Mouse (Mus musculus): ENCODE results near the gene Gtsf2. TPM values are rescaled to one million over a fixed set of nuclear protein-coding genes. Genes with fewer than 3 reads are reported as not detected.
"Not testable (repeated sequence)": the region's sequence is repeated elsewhere in the genome, so short reads cannot be mapped to it uniquely, and the experiment has no call there.

Gene Gtsf2
- polyA plus RNA-seq, 1 experiment from 2014 or later = 0.55 TPM

DNA sequence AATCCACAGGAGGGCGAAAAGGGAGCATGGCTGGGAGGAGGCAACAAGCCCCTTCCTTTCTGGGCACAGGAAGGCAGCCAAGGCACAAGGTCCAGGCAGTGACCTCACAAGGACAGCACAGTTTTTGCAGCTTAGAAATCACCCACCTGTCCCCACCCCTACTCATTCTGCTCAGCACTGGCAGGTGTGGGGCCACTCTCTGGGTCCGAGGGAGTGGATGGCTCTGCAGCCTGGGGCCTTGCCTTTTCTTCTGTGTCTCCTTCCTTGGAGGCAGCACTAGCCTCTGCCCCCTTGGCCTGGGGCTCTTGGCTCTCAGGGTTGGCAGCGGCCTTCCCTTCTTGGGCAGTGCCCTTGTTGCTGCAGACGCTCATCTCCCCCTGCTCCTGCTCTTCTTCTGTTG lies 2.3 kb downstream of the Gtsf2 start:
- not testable (repeated sequence) for H3K9me3 ChIP-seq (ENCODE audit: control insufficient read depth, low read length); H3K9ac ChIP-seq (ENCODE audit: low read length); H3K27me3 ChIP-seq (ENCODE audit: control insufficient read depth, insufficient read depth, low read length); H3K4me1 ChIP-seq (replicated peaks; ENCODE audit: control insufficient read depth, insufficient read depth, low read length); H3K36me3 ChIP-seq (ENCODE audit: control insufficient read depth, insufficient read depth, low read length); H3K4me3 ChIP-seq (ENCODE audit: low read depth, low read length); H3K27ac ChIP-seq (ENCODE audit: low read depth, low read length); ATAC-seq (replicated peaks; ENCODE audit: low FRiP score); H3K4me2 ChIP-seq (ENCODE audit: low read depth, low read length, severe bottlenecking); DNase-seq (ENCODE audit: low spot score)
- WGBS = 87% methylated on average over 4 of the region's 4 CpGs

DNA sequence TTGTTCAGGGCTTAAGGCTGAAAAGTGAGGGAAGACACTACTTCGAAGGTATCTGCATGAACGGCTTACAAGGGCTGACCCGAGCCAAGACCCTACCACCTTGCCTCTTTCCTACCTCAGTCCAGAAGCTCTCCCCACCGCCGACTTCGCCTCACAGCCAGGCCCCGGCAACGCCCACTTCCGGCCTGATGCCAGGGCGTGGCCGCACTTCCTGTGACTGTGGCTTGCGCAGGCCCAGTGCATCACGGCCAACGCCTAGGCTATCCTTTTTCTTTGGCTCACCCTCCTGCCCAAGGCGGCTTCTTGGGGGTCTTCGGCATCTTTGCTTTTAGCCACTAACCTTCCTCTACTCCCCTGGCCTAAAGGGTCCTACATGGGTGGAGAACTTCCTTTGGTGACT lies 18.0 kb downstream of the Gtsf2 start, which contains the start of gene Gtsf1:
Gene Gtsf1 (minus strand): TSS at position 230 of the 400 bp plus-strand sequence.
- no peak within 1 kb of the TSS for H3K9ac ChIP-seq (ENCODE audit: low read length)
- ATAC-seq (replicated peaks; ENCODE audit: low FRiP score) (no peak), DNase-seq (ENCODE audit: low spot score) (no peak)
- no peak within 1 kb of the TSS for H3K27ac ChIP-seq (ENCODE audit: low read depth, low read length)
- H3K27me3 ChIP-seq (ENCODE audit: control insufficient read depth, insufficient read depth, low read length) = no peaks in the 10 kb centered on the region
- H3K9me3 ChIP-seq (ENCODE audit: control insufficient read depth, low read length) = no peaks in the 10 kb centered on the region
- H3K4me1 ChIP-seq (replicated peaks; ENCODE audit: control insufficient read depth, insufficient read depth, low read length) = no peaks in the 10 kb centered on the region; the same call in 1 of the 2 replicates
- H3K36me3 ChIP-seq (ENCODE audit: control insufficient read depth, insufficient read depth, low read length) = no peaks in the 10 kb centered on the region
- H3K4me3 ChIP-seq (ENCODE audit: low read depth, low read length) = no peak within 1 kb of the TSS
- 91% methylated on average over 16 of the region's 16 CpGs for WGBS
- no peak within 1 kb of the TSS for H3K4me2 ChIP-seq (ENCODE audit: low read depth, low read length, severe bottlenecking)

GRCm38 (mm10) chr15:103427017-103427416 lies 21.3 kb downstream of the Gtsf2 start:
- Histone ChIP-seq H3K27me3 (ENCODE audit: control insufficient read depth, insufficient read depth, low read length) (no peaks in the 10 kb centered on the region), H3K27ac (ENCODE audit: low read depth, low read length) (no peak overlapping the region), H3K4me1 (replicated peaks; ENCODE audit: control insufficient read depth, insufficient read depth, low read length) (no peaks in the 10 kb centered on the region; the same call in 1 of the 2 replicates), H3K4me2 (ENCODE audit: low read depth, low read length, severe bottlenecking) (no peak overlapping the region), H3K9ac (ENCODE audit: low read length) (no peak overlapping the region), H3K4me3 (ENCODE audit: low read depth, low read length) (no peak overlapping the region), H3K36me3 (ENCODE audit: control insufficient read depth, insufficient read depth, low read length) (no peaks in the 10 kb centered on the region), H3K9me3 (ENCODE audit: control insufficient read depth, low read length) (no peaks in the 10 kb centered on the region)
- ATAC-seq (replicated peaks; ENCODE audit: low FRiP score) (no peak), DNase-seq (ENCODE audit: low spot score) (no peak)
- WGBS = 63% methylated on average over 2 of the region's 2 CpGs

DNA sequence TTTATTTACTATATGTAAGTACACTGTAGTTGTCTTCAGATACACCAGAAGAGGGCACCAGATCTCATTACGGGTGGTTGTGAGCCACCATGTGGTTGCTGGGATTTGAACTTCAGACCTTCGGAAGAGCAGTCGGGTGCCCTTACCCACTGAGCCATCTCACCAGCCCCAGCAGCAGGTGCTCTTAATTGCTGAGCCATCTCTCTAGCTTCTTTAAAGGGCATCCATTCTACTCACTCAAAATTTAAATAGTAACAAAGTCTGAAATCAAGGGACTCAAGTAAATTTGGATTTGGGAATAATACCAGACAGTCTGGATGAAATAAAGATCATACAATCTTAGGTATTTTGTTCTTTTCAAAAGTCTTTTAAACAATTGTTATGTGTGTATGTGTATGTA lies 42.7 kb downstream of the Gtsf2 start:
- H3K4me1 ChIP-seq (replicated peaks; ENCODE audit: control insufficient read depth, insufficient read depth, low read length) = not testable (repeated sequence)

DNA sequence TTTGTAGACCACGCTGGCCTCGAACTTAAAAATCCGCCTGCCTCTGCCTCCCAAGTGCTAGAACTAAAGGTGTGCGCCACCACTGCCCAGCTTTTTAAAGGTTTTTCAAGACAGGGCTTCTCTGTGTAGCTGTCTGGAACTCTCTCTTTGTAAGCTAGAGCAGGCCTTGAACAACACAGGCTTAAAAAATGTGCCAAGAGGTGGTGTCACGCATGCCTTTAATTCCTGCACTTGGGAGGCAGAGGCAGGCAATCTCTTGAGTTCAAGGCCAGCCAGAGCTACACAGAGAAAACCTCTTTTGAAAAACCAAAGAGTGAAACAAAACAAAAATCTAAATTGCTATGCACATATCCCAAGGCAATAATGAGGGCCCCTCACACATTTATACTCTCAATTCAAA lies 46.9 kb downstream of the Gtsf2 start:
- no peak for ATAC-seq (replicated peaks; ENCODE audit: low FRiP score)
- H3K4me3 ChIP-seq (ENCODE audit: low read depth, low read length) = no peak overlapping the region
- 95% methylated on average over 5 of the region's 5 CpGs for WGBS

More for the DNA sequence above, 42.7 kb downstream of the Gtsf2 start:
- not testable (repeated sequence) for ATAC-seq (replicated peaks; ENCODE audit: low FRiP score); DNase-seq (ENCODE audit: low spot score); H3K4me3 ChIP-seq (ENCODE audit: low read depth, low read length); H3K9me3 ChIP-seq (ENCODE audit: control insufficient read depth, low read length); H3K27me3 ChIP-seq (ENCODE audit: control insufficient read depth, insufficient read depth, low read length); H3K27ac ChIP-seq (ENCODE audit: low read depth, low read length); H3K4me2 ChIP-seq (ENCODE audit: low read depth, low read length, severe bottlenecking); H3K9ac ChIP-seq (ENCODE audit: low read length); H3K36me3 ChIP-seq (ENCODE audit: control insufficient read depth, insufficient read depth, low read length)
- 92% methylated on average over 2 of the region's 3 CpGs for WGBS

DNA sequence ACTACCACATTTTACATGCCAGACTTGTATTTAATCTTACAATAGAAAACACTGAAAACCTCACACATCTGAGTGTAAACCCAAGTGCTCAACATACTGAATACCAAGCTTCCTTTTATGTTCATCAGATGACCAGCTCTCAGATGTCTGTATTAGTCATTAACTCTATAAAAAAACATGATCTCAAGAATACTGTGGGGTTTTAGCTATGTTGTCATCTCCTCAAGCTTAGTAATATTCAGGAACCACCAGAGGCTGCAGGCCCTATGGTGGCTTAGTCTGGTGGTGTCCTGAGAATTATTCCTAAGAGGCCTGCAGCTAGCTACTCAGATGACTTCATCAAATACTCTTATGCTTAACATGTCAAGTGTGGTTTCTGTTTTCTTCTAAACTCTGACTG lies 54.7 kb downstream of the Gtsf2 start:
- H3K4me2 ChIP-seq (ENCODE audit: low read depth, low read length, severe bottlenecking) = no peak overlapping the region
- H3K9me3 ChIP-seq (ENCODE audit: control insufficient read depth, low read length) = no peaks in the 10 kb centered on the region
- H3K27ac ChIP-seq (ENCODE audit: low read depth, low read length) = no peak overlapping the region
- no peaks in the 10 kb centered on the region for H3K36me3 ChIP-seq (ENCODE audit: control insufficient read depth, insufficient read depth, low read length)
- no peak overlapping the region for H3K9ac ChIP-seq (ENCODE audit: low read length)
- no peaks in the 10 kb centered on the region for H3K27me3 ChIP-seq (ENCODE audit: control insufficient read depth, insufficient read depth, low read length)
- no peak overlapping the region for H3K4me3 ChIP-seq (ENCODE audit: low read depth, low read length)
- no peak for ATAC-seq (replicated peaks; ENCODE audit: low FRiP score)
- no peak for DNase-seq (ENCODE audit: low spot score)
- no peaks in the 10 kb centered on the region for H3K4me1 ChIP-seq (replicated peaks; ENCODE audit: control insufficient read depth, insufficient read depth, low read length)

More for the DNA sequence above, 46.9 kb downstream of the Gtsf2 start:
- no peaks in the 10 kb centered on the region for H3K4me1 ChIP-seq (replicated peaks; ENCODE audit: control insufficient read depth, insufficient read depth, low read length)
- H3K9me3 ChIP-seq (ENCODE audit: control insufficient read depth, low read length) = no peaks in the 10 kb centered on the region
- no peak overlapping the region for H3K4me2 ChIP-seq (ENCODE audit: low read depth, low read length, severe bottlenecking)
- H3K27ac ChIP-seq (ENCODE audit: low read depth, low read length) = no peak overlapping the region
- H3K27me3 ChIP-seq (ENCODE audit: control insufficient read depth, insufficient read depth, low read length) = no peaks in the 10 kb centered on the region
- no peaks in the 10 kb centered on the region for H3K36me3 ChIP-seq (ENCODE audit: control insufficient read depth, insufficient read depth, low read length)
- DNase-seq (ENCODE audit: low spot score) = no peak
- H3K9ac ChIP-seq (ENCODE audit: low read length) = no peak overlapping the region

Other genes with a start within 250 kb of the Gtsf2 start
- 214 and 221 TPM in 2 replicates for gene Cbx5, start 208.7 kb downstream of the Gtsf2 start, polyA plus RNA-seq (2014; fragmentation: Nextera tagmentation; extraction: Ambion mirVana)
- gene Hnrnpa1, start 208.0 kb downstream of the Gtsf2 start, polyA plus RNA-seq (2014; fragmentation: Nextera tagmentation; extraction: Ambion mirVana) = 1,395 and 1,473 TPM in 2 replicates
- 6.6 and 7.6 TPM in 2 replicates for gene Nfe2, start 190.1 kb downstream of the Gtsf2 start, polyA plus RNA-seq (2014; fragmentation: Nextera tagmentation; extraction: Ambion mirVana)
- 265 TPM in 2 replicates for gene Copz1, start 175.8 kb downstream of the Gtsf2 start, polyA plus RNA-seq (2014; fragmentation: Nextera tagmentation; extraction: Ambion mirVana)
- not detected in 2 replicates for gene Gpr84, start 137.9 kb downstream of the Gtsf2 start, polyA plus RNA-seq (2014; fragmentation: Nextera tagmentation; extraction: Ambion mirVana)
- gene Zfp385a, start 108.4 kb downstream of the Gtsf2 start, polyA plus RNA-seq (2014; fragmentation: Nextera tagmentation; extraction: Ambion mirVana) = 27.4 and 27.8 TPM in 2 replicates
- 22.0 and 22.4 TPM in 2 replicates for gene Itga5, start 81.7 kb downstream of the Gtsf2 start, polyA plus RNA-seq (2014; fragmentation: Nextera tagmentation; extraction: Ambion mirVana)
- gene Gtsf1, start 18.0 kb downstream of the Gtsf2 start, polyA plus RNA-seq (2014; fragmentation: Nextera tagmentation; extraction: Ambion mirVana) = not detected in 2 replicates
- gene Nckap1l, start 5.3 kb upstream of the Gtsf2 start, polyA plus RNA-seq (2014; fragmentation: Nextera tagmentation; extraction: Ambion mirVana) = 0.91 and 1.5 TPM in 2 replicates
- gene Pde1b, start 54.6 kb upstream of the Gtsf2 start, polyA plus RNA-seq (2014; fragmentation: Nextera tagmentation; extraction: Ambion mirVana) = 27.2 and 29.9 TPM in 2 replicates
- gene Ppp1r1a, start 89.5 kb upstream of the Gtsf2 start, polyA plus RNA-seq (2014; fragmentation: Nextera tagmentation; extraction: Ambion mirVana) = 38.8 and 43.7 TPM in 2 replicates
- gene Glycam1, start 116.6 kb upstream of the Gtsf2 start, polyA plus RNA-seq (2014; fragmentation: Nextera tagmentation; extraction: Ambion mirVana) = not detected in 2 replicates

Measured in forebrain, embryonic 11.5 days (tissue).